Mouse (Mus musculus): Measurements from ENCODE around the gene Cstb.

- TF ChIP-seq GATA1 (IDR thresholded peaks at IDR 0.05; ENCODE audit: borderline replicate concordance, low read length) (no peak), FLI1 (IDR thresholded peaks at IDR 0.05; ENCODE audit: low read length) (no peak)
Observed at GRCm38 (mm10) chr10:78395377-78395776, 30.1 kb upstream of the Cstb start.
